Mouse (Mus musculus) liver, embryonic 14.5 days (tissue): ENCODE measurements around the gene Creg1.

Experiments
- CTCF ChIP-seq: IDR thresholded peaks from 2 replicates; pipeline ENCODE4 v1.5.1; 2016; ENCODE audit warnings: antibody characterized with exemption, low read depth, control low read depth
- EP300 ChIP-seq: IDR thresholded peaks from 2 replicates; pipeline ENCODE4 v1.6.1; 2016; ENCODE audit warnings: antibody characterized with exemption, low read depth

GRCm38 (mm10) chr1:165765041-165765440 is 1.5 kb downstream of the Creg1 start:
- no peak for TF ChIP-seq EP300
- no peak for TF ChIP-seq CTCF
